Mouse (Mus musculus) left cerebral cortex, adult 9 months (tissue): ENCODE data around the gene Ddx52.

Experiments
- DNase-seq, 2 experiments: peaks; one replicate each; pipeline ENCODE4 v3.0.0; 2022; ENCODE audit warnings: low spot score in 2 of 2

The Ddx52 gene

GRCm38 (mm10) chr11:83969040-83969439 is 27.2 kb downstream of the Ddx52 start:
- no peak for DNase-seq

DNA sequence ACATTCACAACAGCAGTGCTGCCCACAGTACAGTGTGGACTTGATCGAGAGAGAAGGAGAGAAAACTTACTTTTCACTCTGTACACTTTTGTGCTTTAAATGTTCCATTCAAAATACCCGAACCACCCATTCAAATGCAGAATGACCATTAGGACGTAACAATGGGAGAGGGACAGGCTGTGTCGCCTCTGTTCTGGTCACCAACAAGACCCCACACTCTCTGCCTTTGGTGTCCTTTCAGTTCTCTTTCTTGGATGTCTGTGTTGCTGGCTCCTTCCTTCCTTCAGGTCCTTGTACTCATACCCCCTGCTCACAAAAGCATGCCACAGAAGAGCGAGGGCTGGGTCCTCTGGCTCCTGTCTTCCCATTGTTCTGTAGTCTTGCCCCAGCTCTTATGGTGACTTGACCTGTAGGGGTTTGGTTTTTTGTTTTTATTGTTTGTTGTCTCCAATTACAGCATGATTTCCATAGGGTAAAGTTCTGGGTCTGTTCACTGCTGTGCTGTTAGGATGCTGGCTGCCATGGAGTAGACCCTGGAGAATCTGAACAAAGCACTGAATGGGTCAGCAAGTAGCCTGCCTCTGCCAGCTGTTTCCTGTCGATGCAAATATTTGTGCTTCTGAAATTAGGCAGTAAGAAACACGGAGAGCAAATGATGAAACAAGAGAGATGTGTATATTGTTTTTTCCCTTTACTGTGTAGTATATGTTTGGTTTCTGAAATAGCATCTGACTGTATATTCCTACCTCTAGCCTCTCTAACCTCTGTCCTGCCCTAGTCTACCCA is 32.9 kb downstream of the Ddx52 start:
- no peak for DNase-seq

DNA sequence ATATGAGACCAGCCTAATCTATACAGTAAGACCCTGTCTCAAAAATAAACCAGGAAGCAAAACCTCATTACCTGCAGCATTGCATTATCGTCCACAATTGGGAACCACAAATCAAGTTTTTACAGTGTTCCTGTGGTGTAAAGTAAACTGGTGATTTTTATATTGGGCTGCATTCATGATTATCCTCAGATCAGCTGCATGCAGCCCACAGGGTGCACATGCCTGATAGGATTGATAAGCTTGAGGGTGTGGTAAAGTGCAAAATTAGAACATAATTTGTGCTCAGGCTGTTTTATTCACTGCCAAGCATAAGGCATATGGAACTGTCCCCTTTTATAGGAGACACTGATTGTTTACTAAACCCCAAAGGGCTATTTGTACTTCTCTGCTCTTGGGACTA is 33.6 kb downstream of the Ddx52 start:
- DNase-seq: no peak

DNA sequence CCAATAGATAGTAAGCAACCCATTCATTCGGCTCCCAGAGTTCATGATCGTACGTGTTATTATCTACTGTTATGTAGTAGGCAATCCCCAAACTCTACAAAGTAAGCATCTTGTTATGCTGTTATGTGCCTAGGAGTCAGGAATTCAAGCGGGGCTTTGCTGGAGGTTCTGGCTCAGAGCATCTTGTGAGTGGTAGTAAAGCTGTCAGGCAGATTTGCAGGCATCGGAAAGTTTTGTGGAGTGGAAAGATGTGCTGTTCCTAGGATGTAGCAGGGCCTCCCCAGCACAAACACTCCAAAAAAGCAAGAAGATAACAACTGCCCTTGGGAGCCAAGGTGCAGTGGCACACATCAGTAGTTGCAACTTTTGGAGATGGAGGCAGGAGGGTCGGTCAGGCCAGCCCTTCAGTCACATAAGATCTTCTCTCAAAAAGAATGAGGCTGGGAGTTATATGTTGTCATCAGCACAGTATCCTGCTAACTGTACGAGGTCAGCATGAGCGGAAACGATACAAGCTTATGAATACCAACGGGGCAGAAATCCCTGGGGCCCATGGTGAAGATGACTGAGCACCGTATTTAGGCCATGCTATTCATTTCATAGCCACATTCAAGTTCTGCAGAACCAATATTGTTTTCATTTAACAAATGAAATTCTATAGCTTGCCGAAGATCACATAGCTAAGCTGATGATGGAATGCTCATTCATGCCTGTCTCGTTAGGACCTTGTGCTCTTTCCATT is 34.5 kb downstream of the Ddx52 start:
- no peak for DNase-seq

- no peak for DNase-seq
These were observed 35.9 kb downstream of the Ddx52 start for GRCm38 (mm10) chr11:83977810-83978209.

- DNase-seq: no peak
These were observed 38.1 kb downstream of the Ddx52 start for GRCm38 (mm10) chr11:83979992-83980391.

DNA sequence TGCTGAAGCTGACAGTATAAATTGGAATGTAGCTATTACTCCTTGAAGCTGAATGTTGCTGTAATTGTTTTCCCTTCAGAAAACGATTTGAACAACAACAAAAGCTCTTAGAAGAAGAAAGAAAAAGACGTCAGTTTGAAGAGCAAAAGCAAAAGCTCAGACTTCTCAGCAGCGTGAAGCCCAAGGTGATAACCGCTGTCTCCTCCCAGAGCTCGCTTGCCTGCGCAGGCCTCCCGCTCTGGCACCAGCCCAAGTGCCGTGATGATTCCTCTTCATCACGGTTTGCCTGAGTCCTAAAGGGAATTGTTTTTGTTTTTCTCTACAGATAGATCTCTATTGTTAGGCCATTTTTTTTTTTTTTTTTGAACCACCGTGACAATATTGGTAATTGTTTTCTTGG is 39.5 kb downstream of the Ddx52 start:
- DNase-seq: no peak

- no peak for DNase-seq
These were observed 49.8 kb downstream of the Ddx52 start for GRCm38 (mm10) chr11:83991701-83992100.

GRCm38 (mm10) chr11:83993428-83993827 is 51.6 kb downstream of the Ddx52 start:
- DNase-seq: no peak

DNA sequence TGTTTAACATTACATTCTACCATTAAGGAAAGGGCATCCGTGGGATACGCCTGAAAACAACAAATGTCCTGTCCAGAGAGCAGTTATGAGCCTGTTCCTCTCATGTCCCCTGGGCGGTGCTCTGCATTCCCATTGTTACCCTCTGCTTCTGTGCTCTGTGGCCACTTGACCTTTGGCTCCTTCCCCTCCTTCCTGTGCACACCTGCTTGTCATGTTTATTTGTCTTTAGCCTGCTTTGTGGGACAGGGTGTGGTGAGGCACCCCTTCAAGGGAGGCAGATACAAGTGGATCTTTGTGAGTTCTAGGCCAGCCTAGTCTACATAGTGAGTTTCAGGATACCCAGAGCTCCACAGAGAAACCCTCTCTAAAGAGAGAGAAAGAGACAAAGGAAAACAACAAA is 52.6 kb downstream of the Ddx52 start:
- no peak for DNase-seq

DNA sequence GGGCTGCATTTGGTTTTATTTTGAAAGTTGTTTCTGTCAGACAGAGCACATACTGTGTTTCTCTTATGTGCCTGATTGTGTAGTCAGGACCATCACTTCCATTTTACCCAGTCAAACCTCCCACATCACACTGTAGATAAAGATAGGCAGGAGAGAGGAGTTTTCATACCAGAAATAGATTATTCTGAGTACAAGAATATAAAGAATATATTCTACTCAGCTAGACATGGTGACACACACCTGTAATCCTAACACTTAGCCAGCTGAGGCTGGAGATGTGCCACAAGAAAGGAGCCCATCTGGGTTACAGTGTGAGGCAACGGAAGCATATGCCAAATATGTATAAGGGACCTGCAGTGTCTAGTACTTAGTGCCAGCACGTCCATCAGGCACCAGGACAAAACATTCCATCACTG is 53.7 kb downstream of the Ddx52 start:
- DNase-seq: peak; percentile 59 to 64

- no peak for DNase-seq
These were observed 55.5 kb downstream of the Ddx52 start for GRCm38 (mm10) chr11:83997171-83997868.

DNA sequence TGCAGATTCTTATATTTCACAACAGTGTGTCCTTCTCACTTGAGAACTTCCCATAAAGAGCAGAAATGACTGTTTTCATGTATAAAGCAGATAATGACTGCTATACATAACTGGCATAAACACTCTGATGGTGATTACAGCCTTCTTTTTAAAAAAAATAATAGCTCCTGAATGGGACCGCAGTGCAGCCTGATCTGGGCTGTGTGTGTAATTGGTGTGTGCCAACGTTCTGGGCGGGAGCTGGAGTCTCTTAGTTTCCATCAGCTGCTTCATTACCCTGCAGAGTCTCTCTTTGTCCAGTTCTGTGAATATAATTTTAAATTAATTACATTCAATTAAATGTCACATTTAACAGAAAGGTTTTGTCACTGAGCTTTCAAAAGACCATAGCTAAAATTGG is 57.1 kb downstream of the Ddx52 start:
- no peak for DNase-seq

- no peak for DNase-seq
These were observed 57.6 kb downstream of the Ddx52 start for GRCm38 (mm10) chr11:83999411-83999915.

GRCm38 (mm10) chr11:84001257-84001656 is 59.4 kb downstream of the Ddx52 start:
- no peak for DNase-seq

GRCm38 (mm10) chr11:84003986-84004385 is 62.1 kb downstream of the Ddx52 start:
- peak in 1 of 2 experiments; percentile 52 for DNase-seq

DNA sequence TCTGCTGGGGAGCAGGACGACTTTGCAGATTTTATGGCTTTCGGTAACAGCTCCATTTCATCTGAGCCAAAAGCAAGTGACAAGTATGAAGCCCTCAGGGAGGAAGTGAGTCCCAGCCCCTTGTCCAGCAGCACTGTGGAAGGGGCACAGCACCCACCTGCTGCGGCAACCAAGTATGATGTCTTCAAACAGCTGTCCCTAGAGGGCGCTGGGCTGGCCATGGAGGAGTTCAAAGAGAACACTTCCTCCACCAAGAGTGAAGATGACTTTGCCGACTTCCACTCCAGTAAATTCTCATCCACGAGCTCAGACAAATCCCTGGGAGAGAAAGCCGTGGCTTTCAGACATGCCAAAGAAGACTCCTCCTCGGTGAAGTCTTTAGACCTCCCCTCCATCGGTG is 67.1 kb downstream of the Ddx52 start:
- DNase-seq: no peak

DNA sequence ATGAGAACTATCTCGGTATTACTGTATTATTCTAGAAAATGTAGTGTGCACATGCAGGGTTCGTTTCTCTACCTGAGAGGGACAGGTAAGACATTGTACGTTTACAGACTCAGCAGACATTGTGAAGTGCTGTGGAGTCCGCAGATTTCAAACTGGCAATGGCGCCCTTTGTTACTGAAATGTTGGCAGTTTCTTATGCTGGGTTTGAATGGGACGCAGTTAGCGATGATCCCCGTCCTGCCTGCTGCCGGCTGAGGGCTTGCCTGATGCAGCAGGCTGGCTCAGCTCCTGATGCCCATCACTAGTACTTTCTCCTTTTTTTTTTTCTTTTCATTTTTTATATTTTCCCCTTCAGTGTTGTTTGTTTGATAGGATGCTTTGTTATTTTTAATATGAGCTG is 68.5 kb downstream of the Ddx52 start:
- DNase-seq: no peak

- DNase-seq: peak in 1 of 2 experiments; percentile 21
These were observed 69.2 kb downstream of the Ddx52 start for GRCm38 (mm10) chr11:84011050-84011449.

GRCm38 (mm10) chr11:84011576-84011975 is 69.7 kb downstream of the Ddx52 start:
- no peak for DNase-seq
